Mouse (Mus musculus): ENCODE results near the gene Gm12355. TPM values are rescaled to one million over a fixed set of nuclear protein-coding genes. Genes with fewer than 3 reads are reported as not detected.
"Not testable (repeated sequence)": the region's sequence is repeated elsewhere in the genome, so short reads cannot be mapped to it uniquely, and the experiment has no call there.

The Gm12355 gene
- total RNA-seq (2014; rRNA removed) (not detected in 2 replicates), polyA plus RNA-seq (2015; fragmentation: Nextera tagmentation; extraction: Ambion mirVana) (0.28 and 0.44 TPM in 2 replicates)

GRCm38 (mm10) chr11:98625611-98626410 lies at the start of gene Gm12355, which contains the start of gene Gsdma3:
Gene Gm12355, minus strand, starts transcription at chr11:98625661.
Gene Gsdma3, plus strand, starts transcription at chr11:98626360.
- Histone ChIP-seq H3K27ac (ENCODE audit: low read depth, low read length) (no peak within 1 kb of the TSS), H3K9me3 (ENCODE audit: low read length) (no peaks in the 10 kb centered on the region), H3K36me3 (ENCODE audit: insufficient read depth, low read length) (no peaks in the 10 kb centered on the region), H3K4me1 (ENCODE audit: insufficient read depth, low read length) (no peaks in the 10 kb centered on the region), H3K9ac (replicated peaks; ENCODE audit: low read length, poor library complexity, severe bottlenecking) (no peak within 1 kb of the TSS), H3K4me3 (ENCODE audit: low read depth, low read length) (no peak within 1 kb of the TSS), H3K27me3 (ENCODE audit: insufficient read depth, low read length) (no peaks in the 10 kb centered on the region), H3K4me2 (ENCODE audit: low read depth, low read length, poor library complexity, severe bottlenecking) (no peak within 1 kb of the TSS)
- TF ChIP-seq CTCF (IDR thresholded peaks at IDR 0.05) = no peak
- ATAC-seq (ENCODE audit: low FRiP score) (no peak), DNase-seq (ENCODE audit: low spot score) (no peak)
- WGBS = 92% methylated on average over 10 of the region's 10 CpGs

- H3K4me3 ChIP-seq (ENCODE audit: low read depth, low read length); H3K4me1 ChIP-seq (ENCODE audit: insufficient read depth, low read length); H3K9ac ChIP-seq (replicated peaks; ENCODE audit: low read length, poor library complexity, severe bottlenecking); H3K9me3 ChIP-seq (ENCODE audit: low read length); H3K4me2 ChIP-seq (ENCODE audit: low read depth, low read length, poor library complexity, severe bottlenecking); H3K27me3 ChIP-seq (ENCODE audit: insufficient read depth, low read length); H3K27ac ChIP-seq (ENCODE audit: low read depth, low read length); ATAC-seq (ENCODE audit: low FRiP score); H3K36me3 ChIP-seq (ENCODE audit: insufficient read depth, low read length): not testable (repeated sequence)
- peak; percentile 75 for DNase-seq (ENCODE audit: low spot score)
- TF ChIP-seq CTCF (IDR thresholded peaks at IDR 0.05) = peak; percentile 69
- 3% methylated on average over 6 of the region's 7 CpGs for WGBS
Measured at GRCm38 (mm10) chr11:98673136-98673535, 47.7 kb upstream of the Gm12355 start.

- ATAC-seq (ENCODE audit: low FRiP score) (no peak), DNase-seq (ENCODE audit: low spot score) (no peak)
- H3K27ac ChIP-seq (ENCODE audit: low read depth, low read length) = no peak overlapping the region
- H3K27me3 ChIP-seq (ENCODE audit: insufficient read depth, low read length) = 0 out of 2 replicates have a peak, but pooled peaks cover 4% of the 10 kb centered on the region
- no peaks in the 10 kb centered on the region for H3K36me3 ChIP-seq (ENCODE audit: insufficient read depth, low read length)
- H3K4me2 ChIP-seq (ENCODE audit: low read depth, low read length, poor library complexity, severe bottlenecking) = no peak overlapping the region
- H3K9me3 ChIP-seq (ENCODE audit: low read length) = no peaks in the 10 kb centered on the region
- H3K9ac ChIP-seq (replicated peaks; ENCODE audit: low read length, poor library complexity, severe bottlenecking) = no peak overlapping the region
- no peak for TF ChIP-seq CTCF (IDR thresholded peaks at IDR 0.05)
- no peak overlapping the region for H3K4me3 ChIP-seq (ENCODE audit: low read depth, low read length)
- 90% methylated on average over 5 of the region's 5 CpGs for WGBS
- H3K4me1 ChIP-seq (ENCODE audit: insufficient read depth, low read length) = no peaks in the 10 kb centered on the region
Measured at GRCm38 (mm10) chr11:98672482-98672881, 47.0 kb upstream of the Gm12355 start.

DNA sequence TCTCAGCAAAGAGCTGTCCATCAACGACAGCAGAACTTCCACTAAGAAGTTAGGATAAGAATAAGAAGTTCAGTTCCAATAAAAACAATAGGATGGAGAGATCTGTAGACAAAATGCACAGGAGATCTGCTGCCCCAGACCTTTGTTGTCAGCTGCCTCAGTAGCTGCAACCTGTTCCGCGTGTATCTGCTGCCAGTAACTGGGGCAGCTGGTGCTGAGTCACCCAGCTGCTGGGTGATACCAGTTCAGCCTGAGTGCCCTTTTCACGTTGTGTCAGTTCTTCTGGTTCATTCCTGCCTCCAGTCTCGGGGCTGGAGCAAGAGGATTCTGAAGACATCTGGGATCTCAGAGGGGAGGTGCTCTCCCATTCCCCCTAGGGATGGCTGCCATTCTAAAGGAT lies 46.4 kb upstream of the Gm12355 start:
- 64% methylated on average over 5 of the region's 5 CpGs for WGBS
- Histone ChIP-seq H3K27ac (ENCODE audit: low read depth, low read length) (no peak overlapping the region), H3K9me3 (ENCODE audit: low read length) (no peaks in the 10 kb centered on the region), H3K4me1 (ENCODE audit: insufficient read depth, low read length) (no peaks in the 10 kb centered on the region), H3K36me3 (ENCODE audit: insufficient read depth, low read length) (no peaks in the 10 kb centered on the region), H3K27me3 (ENCODE audit: insufficient read depth, low read length) (0 out of 2 replicates have a peak, but pooled peaks cover 4% of the 10 kb centered on the region), H3K4me3 (ENCODE audit: low read depth, low read length) (no peak overlapping the region), H3K9ac (replicated peaks; ENCODE audit: low read length, poor library complexity, severe bottlenecking) (no peak overlapping the region), H3K4me2 (ENCODE audit: low read depth, low read length, poor library complexity, severe bottlenecking) (no peak overlapping the region)
- no peak for TF ChIP-seq CTCF (IDR thresholded peaks at IDR 0.05)
- DNase-seq (ENCODE audit: low spot score) (no peak), ATAC-seq (ENCODE audit: low FRiP score) (no peak)

DNA sequence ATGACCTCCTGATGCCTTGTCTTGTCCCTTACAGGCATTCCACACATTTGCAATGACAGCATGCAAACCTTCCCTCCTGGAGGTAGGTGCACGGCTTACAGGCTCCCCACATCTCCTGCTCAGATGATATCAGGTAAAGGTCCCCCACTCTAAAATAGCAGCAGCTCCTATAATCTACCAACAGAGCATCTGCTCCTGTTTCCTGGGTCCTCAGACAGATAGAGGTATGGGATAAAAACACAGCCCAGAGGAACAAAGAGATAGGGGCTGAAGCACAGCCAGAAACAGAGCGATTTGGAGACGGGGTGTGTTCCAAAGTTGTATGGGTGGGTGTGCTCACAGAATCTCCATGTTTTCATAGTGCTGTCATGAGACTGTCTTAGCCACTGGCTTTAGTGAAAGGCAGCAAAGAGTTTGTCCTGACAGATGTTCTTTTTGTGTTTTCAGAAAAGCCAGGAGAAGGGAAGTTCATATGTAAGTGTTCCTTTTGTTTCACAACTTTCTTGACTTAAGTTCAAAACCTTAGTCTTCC lies 45.9 kb upstream of the Gm12355 start:
- no peak for TF ChIP-seq CTCF (IDR thresholded peaks at IDR 0.05)

GRCm38 (mm10) chr11:98668984-98669383 lies 43.5 kb upstream of the Gm12355 start:
- Histone ChIP-seq H3K27ac (ENCODE audit: low read depth, low read length) (no peak overlapping the region), H3K4me2 (ENCODE audit: low read depth, low read length, poor library complexity, severe bottlenecking) (no peak overlapping the region), H3K9me3 (ENCODE audit: low read length) (no peaks in the 10 kb centered on the region), H3K4me1 (ENCODE audit: insufficient read depth, low read length) (no peaks in the 10 kb centered on the region), H3K9ac (replicated peaks; ENCODE audit: low read length, poor library complexity, severe bottlenecking) (no peak overlapping the region), H3K4me3 (ENCODE audit: low read depth, low read length) (no peak overlapping the region), H3K36me3 (ENCODE audit: insufficient read depth, low read length) (no peaks in the 10 kb centered on the region), H3K27me3 (ENCODE audit: insufficient read depth, low read length) (0 out of 2 replicates have a peak, but pooled peaks cover 4% of the 10 kb centered on the region)
- 57% methylated on average over 2 of the region's 2 CpGs for WGBS
- TF ChIP-seq CTCF (IDR thresholded peaks at IDR 0.05) = no peak
- DNase-seq (ENCODE audit: low spot score) (no peak), ATAC-seq (ENCODE audit: low FRiP score) (no peak)

More for the DNA sequence above, 45.9 kb upstream of the Gm12355 start:
- no peaks in the 10 kb centered on the region for H3K36me3 ChIP-seq (ENCODE audit: insufficient read depth, low read length)
- H3K9ac ChIP-seq (replicated peaks; ENCODE audit: low read length, poor library complexity, severe bottlenecking) = no peak overlapping the region
- no peak overlapping the region for H3K27ac ChIP-seq (ENCODE audit: low read depth, low read length)
- 0 out of 2 replicates have a peak, but pooled peaks cover 4% of the 10 kb centered on the region for H3K27me3 ChIP-seq (ENCODE audit: insufficient read depth, low read length)
- no peaks in the 10 kb centered on the region for H3K9me3 ChIP-seq (ENCODE audit: low read length)
- no peaks in the 10 kb centered on the region for H3K4me1 ChIP-seq (ENCODE audit: insufficient read depth, low read length)
- H3K4me2 ChIP-seq (ENCODE audit: low read depth, low read length, poor library complexity, severe bottlenecking) = no peak overlapping the region
- no peak for DNase-seq (ENCODE audit: low spot score)
- no peak overlapping the region for H3K4me3 ChIP-seq (ENCODE audit: low read depth, low read length)
- ATAC-seq (ENCODE audit: low FRiP score) = no peak
- 79% methylated on average over 3 of the region's 3 CpGs for WGBS
